Mouse (Mus musculus) right cerebral cortex, postnatal 36 days (tissue): ENCODE data around the gene Gcnt3.

Source experiments
- DNase-seq, 2 experiments: peaks; one replicate each; pipeline ENCODE4 v3.0.0; 2022; ENCODE audit warnings: low spot score in 2 of 2, mixed read lengths in 1 of 2

Gene Gcnt3

GRCm38 (mm10) chr9:70006984-70007383 is 30.9 kb downstream of the Gcnt3 start:
- DNase-seq = no peak

- no peak for DNase-seq
Measured at GRCm38 (mm10) chr9:70003516-70003915, 34.4 kb downstream of the Gcnt3 start.

GRCm38 (mm10) chr9:69999318-69999717 is 38.6 kb downstream of the Gcnt3 start:
- no peak for DNase-seq

- no peak for DNase-seq
Measured at GRCm38 (mm10) chr9:69994547-69994946, 43.3 kb downstream of the Gcnt3 start.

- DNase-seq = no peak
Measured at GRCm38 (mm10) chr9:69993479-69993878, 44.4 kb downstream of the Gcnt3 start.

GRCm38 (mm10) chr9:69992841-69993277 is 45.0 kb downstream of the Gcnt3 start:
- DNase-seq = no peak

GRCm38 (mm10) chr9:69990346-69990745 is 47.5 kb downstream of the Gcnt3 start:
- no peak for DNase-seq

- DNase-seq = peak; percentile 85 to 88
Measured at GRCm38 (mm10) chr9:69989303-69990121, 48.4 kb downstream of the Gcnt3 start, which contains the start of gene Bnip2. Gene Bnip2 (plus strand): TSS chr9:69989466.

GRCm38 (mm10) chr9:69988706-69989302 is 49.1 kb downstream of the Gcnt3 start:
- no peak for DNase-seq

GRCm38 (mm10) chr9:69987579-69987978 is 50.3 kb downstream of the Gcnt3 start:
- DNase-seq = peak; percentile 30 to 48

- DNase-seq = no peak
Measured at GRCm38 (mm10) chr9:69986571-69986970, 51.3 kb downstream of the Gcnt3 start.

- no peak for DNase-seq
Measured at GRCm38 (mm10) chr9:69986063-69986462, 51.8 kb downstream of the Gcnt3 start.

GRCm38 (mm10) chr9:69985526-69985925 is 52.4 kb downstream of the Gcnt3 start:
- no peak for DNase-seq
